Mouse (Mus musculus): ENCODE results near the gene Srsf2.

DNA sequence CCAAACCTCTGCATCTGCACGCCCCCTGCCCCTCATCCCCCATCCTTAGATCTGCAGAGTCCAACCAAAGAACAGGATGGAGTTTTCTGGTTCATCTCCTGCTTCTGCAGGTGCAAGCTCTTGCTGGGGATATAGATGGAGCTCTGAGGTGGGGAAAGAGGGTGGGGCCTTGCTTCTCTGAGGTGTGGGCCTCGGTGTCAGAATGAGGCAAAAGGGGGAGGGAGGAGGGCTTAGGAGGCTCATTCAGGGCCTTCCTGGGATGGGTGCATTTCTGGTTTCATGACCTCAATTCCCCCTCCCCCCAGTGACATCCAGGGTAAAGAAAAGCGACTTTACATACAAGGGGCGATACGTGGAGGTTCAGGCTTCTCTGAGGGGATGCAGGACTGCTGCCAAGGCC lies 34.2 kb upstream of the Srsf2 start:
- TF ChIP-seq GATA1 (IDR thresholded peaks at IDR 0.05; ENCODE audit: low read length) = no peak
- no peak for TF ChIP-seq TAL1 (IDR thresholded peaks at IDR 0.05; ENCODE audit: low read length)

All from erythroblast, embryonic 14.5 days (primary cell).